In genomic region chr17:33953961-33954565, GRCm38 (mm10) we compare ENCODE assay signal across 8 mouse cellular contexts. TPM values are rescaled to one million over a fixed set of nuclear protein-coding genes. Genes with fewer than 3 reads are reported as not detected.
DNase-seq lines count a peak whose midpoint lies in the region; ATAC-seq and TF ChIP-seq lines count a peak whose summit lies in the region.

No protein-coding gene starts in this region.

- H3ac ChIP-seq in C2C12 (ENCODE audit: control insufficient read depth, insufficient read length, low read depth), result peak overlapping the region; percentile 96

- H3K4me1 ChIP-seq in forebrain, embryonic 14.5 days (ENCODE audit: control insufficient read depth, insufficient read depth, low read length), result peaks cover 29% of the 10 kb centered on the region
- peaks cover 68% of the 10 kb centered on the region for H3K4me1 ChIP-seq in liver, embryonic 12.5 days

- H3K79me3 ChIP-seq in C2C12 (ENCODE audit: low read depth), result peaks cover 36% of the 10 kb centered on the region

- H3K9ac ChIP-seq in forebrain, embryonic 14.5 days (ENCODE audit: low read length), result peak overlapping the region; percentile 85
- H3K9ac ChIP-seq in liver, embryonic 12.5 days, result peak overlapping the region; percentile 84

- H3K79me2 ChIP-seq in C2C12 (ENCODE audit: control insufficient read depth, insufficient read depth), result peaks cover 48% of the 10 kb centered on the region

- no peaks in the 10 kb centered on the region for H3K9me3 ChIP-seq in forebrain, embryonic 14.5 days (replicated peaks; ENCODE audit: control insufficient read depth, low read length)
- no peaks in the 10 kb centered on the region for H3K9me3 ChIP-seq in liver, embryonic 12.5 days (replicated peaks)

- TF ChIP-seq CTCF in gastrocnemius, adult 2 months (IDR thresholded peaks at IDR 0.05), result no peak
- no peak for TF ChIP-seq CTCF in C2C12 (IDR thresholded peaks at IDR 0.05; ENCODE audit: control insufficient read depth, insufficient read depth, insufficient read length)

- intact Hi-C loops in gastrocnemius, adult 2 months (cut with DNase I), result loop anchor here (2.0 kb wide), 1 partner anchor 13 kb away; the partner anchor contains the start of genes Pfdn6 and Wdr46

- H3K4me2 ChIP-seq in forebrain, embryonic 14.5 days (ENCODE audit: low read length), result peak overlapping the region; percentile 89
- peak overlapping the region; percentile 90 for H3K4me2 ChIP-seq in liver, embryonic 12.5 days

- peak overlapping the region; percentile 98 for H3K27ac ChIP-seq in gastrocnemius, adult 2 months
- H3K27ac ChIP-seq in forebrain, embryonic 14.5 days (ENCODE audit: low read depth, low read length), result no peak overlapping the region
- peak overlapping the region; percentile 92 for H3K27ac ChIP-seq in liver, embryonic 12.5 days

- H3K36me3 ChIP-seq in C2C12 (ENCODE audit: control insufficient read depth, insufficient read depth), result peaks cover 43% of the 10 kb centered on the region
- H3K36me3 ChIP-seq in forebrain, embryonic 14.5 days (ENCODE audit: control insufficient read depth, insufficient read depth, low read length), result peaks cover 55% of the 10 kb centered on the region
- peaks cover 65% of the 10 kb centered on the region for H3K36me3 ChIP-seq in liver, embryonic 12.5 days

- no peak for DNase-seq in gastrocnemius, adult 2 months
- no peak for DNase-seq in gastrocnemius, postnatal 25 days
- DNase-seq in forebrain, embryonic 14.5 days (ENCODE audit: low spot score), result no peak
- no peak for DNase-seq in MN1 (ENCODE audit: low spot score)
- DNase-seq in urinary bladder, postnatal 25 days (ENCODE audit: low spot score), result no peak
- no peak for DNase-seq in lung, postnatal 14 days

- no peaks in the 10 kb centered on the region for H3K27me3 ChIP-seq in C2C12 (ENCODE audit: control insufficient read depth, insufficient read depth, insufficient read length)
- H3K27me3 ChIP-seq in forebrain, embryonic 14.5 days (replicated peaks; ENCODE audit: control insufficient read depth, insufficient read depth, low read length), result no peaks in the 10 kb centered on the region
- no peaks in the 10 kb centered on the region for H3K27me3 ChIP-seq in liver, embryonic 12.5 days (replicated peaks)

- ATAC-seq in forebrain, embryonic 14.5 days, result no peak
- no peak for ATAC-seq in liver, embryonic 12.5 days

- 27% methylated on average over 5 of the region's 5 CpGs for WGBS in forebrain, embryonic 14.5 days
- WGBS in liver, embryonic 12.5 days (ENCODE audit: insufficient replicate concordance), result 21% methylated on average over 5 of the region's 5 CpGs

- peak overlapping the region; percentile 92 for H3K4me3 ChIP-seq in gastrocnemius, adult 2 months
- peak overlapping the region; percentile 97 for H3K4me3 ChIP-seq in C2C12 (ENCODE audit: insufficient read depth, poor library complexity, severe bottlenecking)
- peak overlapping the region; percentile 75 for H3K4me3 ChIP-seq in forebrain, embryonic 14.5 days (ENCODE audit: low read depth, low read length)
- H3K4me3 ChIP-seq in liver, embryonic 12.5 days, result peak overlapping the region; percentile 80

TF ChIP-seq in C2C12, 6 proteins besides CTCF, POLR2A, EP300 and RAD21:
- TF ChIP-seq MYOD1 (IDR thresholded peaks at IDR 0.05; ENCODE audit: control insufficient read depth, insufficient read length, low read depth) (no peak), MYOG (IDR thresholded peaks at IDR 0.05; ENCODE audit: control insufficient read depth, extremely low read depth, insufficient read length) (no peak), USF1 (IDR thresholded peaks at IDR 0.05; ENCODE audit: low read depth) (no peak), FOSL1 (IDR thresholded peaks at IDR 0.05; ENCODE audit: insufficient read depth, low read length, poor library complexity, severe bottlenecking) (no peak), MAX (IDR thresholded peaks at IDR 0.05) (no peak), CEBPB (IDR thresholded peaks at IDR 0.05; ENCODE audit: low read depth) (no peak)
TF ChIP-seq in C2C12: peak in this region for 0.

RNA-seq across cellular contexts. Expression of gene Vps52, which starts 1.5 kb away (rescaled TPM):
- total RNA-seq in gastrocnemius, adult 2 months (2021), result 10 to 100 TPM; 31.7 to 33.4 TPM
- 10 to 100 TPM; 27.2 to 28.8 TPM for total RNA-seq in gastrocnemius, postnatal 25 days (2021)
- polyA plus RNA-seq in C2C12 (2012; fragmentation: generic; extraction: Trizol), result 24.4 TPM
- 41.6 and 50.4 TPM in 2 replicates for polyA plus RNA-seq in forebrain, embryonic 14.5 days (2014; fragmentation: Nextera tagmentation; extraction: Ambion mirVana)
- 41.1 and 43.5 TPM in 2 replicates for polyA plus RNA-seq in liver, embryonic 12.5 days (2016; fragmentation: Nextera tagmentation; extraction: Ambion mirVana)

RNA-seq across cellular contexts. Expression of gene Rps18, which starts 1.7 kb away (rescaled TPM):
- total RNA-seq in gastrocnemius, adult 2 months (2021), result 100 to 1,000 TPM; 364 to 443 TPM
- 100 to 1,000 TPM; 330 to 347 TPM for total RNA-seq in gastrocnemius, postnatal 25 days (2021)
- 517 TPM for polyA plus RNA-seq in C2C12 (2012; fragmentation: generic; extraction: Trizol)
- polyA plus RNA-seq in forebrain, embryonic 14.5 days (2014; fragmentation: Nextera tagmentation; extraction: Ambion mirVana), result 1,022 and 1,419 TPM in 2 replicates
- polyA plus RNA-seq in liver, embryonic 12.5 days (2016; fragmentation: Nextera tagmentation; extraction: Ambion mirVana), result 1,396 and 1,433 TPM in 2 replicates

RNA-seq across cellular contexts. Expression of gene B3galt4, which starts 2.8 kb away (rescaled TPM):
- 1 to 10 TPM; 1.3 to 1.4 TPM for total RNA-seq in gastrocnemius, adult 2 months (2021)
- 1 to 10 TPM; 1.8 to 1.9 TPM for total RNA-seq in gastrocnemius, postnatal 25 days (2021)
- 1.5 TPM for polyA plus RNA-seq in C2C12 (2012; fragmentation: generic; extraction: Trizol)
- polyA plus RNA-seq in forebrain, embryonic 14.5 days (2014; fragmentation: Nextera tagmentation; extraction: Ambion mirVana), result 6.0 and 6.7 TPM in 2 replicates
- polyA plus RNA-seq in liver, embryonic 12.5 days (2016; fragmentation: Nextera tagmentation; extraction: Ambion mirVana), result 2.1 and 2.6 TPM in 2 replicates

RNA-seq across cellular contexts. Expression of gene Wdr46, which starts 13.6 kb away (rescaled TPM):
- 1 to 10 TPM; 8.6 to 8.8 TPM for total RNA-seq in gastrocnemius, adult 2 months (2021)
- total RNA-seq in gastrocnemius, postnatal 25 days (2021), result 10 to 100 TPM in 1 of 2 experiments, 1 to 10 TPM in 1; 9.7 to 11.6 TPM
- 64.8 TPM for polyA plus RNA-seq in C2C12 (2012; fragmentation: generic; extraction: Trizol)
- 10.5 and 14.6 TPM in 2 replicates for polyA plus RNA-seq in forebrain, embryonic 14.5 days (2014; fragmentation: Nextera tagmentation; extraction: Ambion mirVana)
- 49.4 and 52.7 TPM in 2 replicates for polyA plus RNA-seq in liver, embryonic 12.5 days (2016; fragmentation: Nextera tagmentation; extraction: Ambion mirVana)

RNA-seq across cellular contexts. Expression of gene Pfdn6, which starts 13.9 kb away (rescaled TPM):
- 10 to 100 TPM; 51.2 to 67.6 TPM for total RNA-seq in gastrocnemius, adult 2 months (2021)
- 10 to 100 TPM; 52.3 to 55.8 TPM for total RNA-seq in gastrocnemius, postnatal 25 days (2021)
- polyA plus RNA-seq in C2C12 (2012; fragmentation: generic; extraction: Trizol), result 130 TPM
- 185 and 192 TPM in 2 replicates for polyA plus RNA-seq in forebrain, embryonic 14.5 days (2014; fragmentation: Nextera tagmentation; extraction: Ambion mirVana)
- 164 and 177 TPM in 2 replicates for polyA plus RNA-seq in liver, embryonic 12.5 days (2016; fragmentation: Nextera tagmentation; extraction: Ambion mirVana)
